Mouse (Mus musculus) 416B (cell line): ENCODE measurements around the gene Tacr2.

ENCODE experiments used
- DNase-seq: peaks from one replicate; pipeline ENCODE4 v3.0.0; 2011; ENCODE audit warnings: low read depth

The Tacr2 gene

GRCm38 (mm10) chr10:62305090-62305489 lies 52.9 kb downstream of the Tacr2 start:
- no peak for DNase-seq

- DNase-seq: peak; percentile 73
These were observed 54.2 kb downstream of the Tacr2 start for GRCm38 (mm10) chr10:62306483-62306882.

GRCm38 (mm10) chr10:62308896-62309491 lies 56.8 kb downstream of the Tacr2 start:
- DNase-seq: no peak

GRCm38 (mm10) chr10:62309593-62309992 lies 57.4 kb downstream of the Tacr2 start:
- no peak for DNase-seq

- no peak for DNase-seq
These were observed 58.2 kb downstream of the Tacr2 start for GRCm38 (mm10) chr10:62310259-62311039.

- DNase-seq: peak; percentile 67
These were observed 59.2 kb downstream of the Tacr2 start for GRCm38 (mm10) chr10:62311464-62311863.

- peak; percentile 93 for DNase-seq
These were observed 60.9 kb downstream of the Tacr2 start for GRCm38 (mm10) chr10:62313140-62313539.

GRCm38 (mm10) chr10:62313885-62314424 lies 61.7 kb downstream of the Tacr2 start:
- peak; percentile 74 for DNase-seq
